Mouse (Mus musculus) gastrocnemius, adult 18-20 months (tissue): ENCODE results near the gene Tpt1. TPM values are rescaled to one million over a fixed set of nuclear protein-coding genes. Genes with fewer than 3 reads are reported as not detected.
"Not testable (repeated sequence)": the region's sequence is repeated elsewhere in the genome, so short reads cannot be mapped to it uniquely, and the experiment has no call there.

ENCODE experiments used
- DNase-seq: peaks from one replicate; pipeline ENCODE4 v3.0.0; 2021; ENCODE audit warnings: low spot score
- total RNA-seq, 2 experiments: library from RNA; stranded (reverse); gene quantifications; 2 replicates each; pipeline ENCODE4 v1.2.3; 2021

Tpt1 gene
- total RNA-seq, 2 experiments from 2014 or later: 3,564 to 3,853 TPM

- peak; percentile 42 for DNase-seq
Observed at GRCm38 (mm10) chr14:75841758-75842157, 3.1 kb upstream of the Tpt1 start.

GRCm38 (mm10) chr14:75844111-75844695 is 690 bp upstream of the Tpt1 start:
- DNase-seq: no peak

- peak; percentile 90 for DNase-seq
Observed at GRCm38 (mm10) chr14:75845698-75846115, 814 bp downstream of the Tpt1 start.

GRCm38 (mm10) chr14:75847669-75848068 is 2.8 kb downstream of the Tpt1 start:
- DNase-seq: no peak

GRCm38 (mm10) chr14:75848482-75848881 is 3.6 kb downstream of the Tpt1 start:
- DNase-seq: no peak

- DNase-seq: no peak
Observed at GRCm38 (mm10) chr14:75849236-75849635, 4.3 kb downstream of the Tpt1 start.

- no peak for DNase-seq
Observed at GRCm38 (mm10) chr14:75849842-75850568, 5.1 kb downstream of the Tpt1 start.

GRCm38 (mm10) chr14:75850819-75851218 is 5.9 kb downstream of the Tpt1 start:
- DNase-seq: no peak

GRCm38 (mm10) chr14:75852016-75852415 is 7.1 kb downstream of the Tpt1 start:
- no peak for DNase-seq

GRCm38 (mm10) chr14:75855263-75855992 is 10.5 kb downstream of the Tpt1 start:
- DNase-seq: peak; percentile 60

- DNase-seq: no peak
Observed at GRCm38 (mm10) chr14:75858181-75858580, 13.3 kb downstream of the Tpt1 start.

- DNase-seq: no peak
Observed at GRCm38 (mm10) chr14:75859619-75860018, 14.7 kb downstream of the Tpt1 start.

GRCm38 (mm10) chr14:75862701-75863100 is 17.8 kb downstream of the Tpt1 start:
- no peak for DNase-seq

- DNase-seq: peak; percentile 70
Observed at GRCm38 (mm10) chr14:75863549-75864409, 18.9 kb downstream of the Tpt1 start.

- no peak for DNase-seq
Observed at GRCm38 (mm10) chr14:75866706-75867333, 21.9 kb downstream of the Tpt1 start.

GRCm38 (mm10) chr14:75868028-75868427 is 23.1 kb downstream of the Tpt1 start:
- not testable (repeated sequence) for DNase-seq

GRCm38 (mm10) chr14:75869769-75870363 is 25.0 kb downstream of the Tpt1 start:
- DNase-seq: no peak

- DNase-seq: peak; percentile 39
Observed at GRCm38 (mm10) chr14:75870631-75871030, 25.7 kb downstream of the Tpt1 start.

- DNase-seq: no peak
Observed at GRCm38 (mm10) chr14:75871111-75871510, 26.2 kb downstream of the Tpt1 start.

- no peak for DNase-seq
Observed at GRCm38 (mm10) chr14:75871750-75872149, 26.9 kb downstream of the Tpt1 start.

GRCm38 (mm10) chr14:75873612-75874011 is 28.7 kb downstream of the Tpt1 start:
- DNase-seq: no peak
